Mouse (Mus musculus): Measurements from ENCODE around the gene Maats1.
A peak's percentile ranks its signal among the peaks of the same experiment; 100 is the strongest.

Maats1 gene

GRCm38 (mm10) chr16:38341396-38342324 lies at the start of gene Maats1:
Gene Maats1, minus strand, starts transcription at chr16:38342143.
- peak; percentile 79 for ATAC-seq (ENCODE audit: insufficient number of reproducible peaks, low FRiP score, low TSS enrichment)

- no peak for ATAC-seq (ENCODE audit: insufficient number of reproducible peaks, low FRiP score, low TSS enrichment)
Observed at GRCm38 (mm10) chr16:38390322-38390721, 48.4 kb upstream of the Maats1 start.

- ATAC-seq (ENCODE audit: insufficient number of reproducible peaks, low FRiP score, low TSS enrichment), result no peak
Observed at GRCm38 (mm10) chr16:38389284-38389893, 47.4 kb upstream of the Maats1 start.

GRCm38 (mm10) chr16:38388757-38389156 lies 46.8 kb upstream of the Maats1 start:
- ATAC-seq (ENCODE audit: insufficient number of reproducible peaks, low FRiP score, low TSS enrichment), result no peak

GRCm38 (mm10) chr16:38387389-38387788 lies 45.4 kb upstream of the Maats1 start:
- ATAC-seq (ENCODE audit: insufficient number of reproducible peaks, low FRiP score, low TSS enrichment), result no peak

- ATAC-seq (ENCODE audit: insufficient number of reproducible peaks, low FRiP score, low TSS enrichment), result no peak
Observed at GRCm38 (mm10) chr16:38385700-38386099, 43.8 kb upstream of the Maats1 start.

- no peak for ATAC-seq (ENCODE audit: insufficient number of reproducible peaks, low FRiP score, low TSS enrichment)
Observed at GRCm38 (mm10) chr16:38385184-38385634, 43.3 kb upstream of the Maats1 start.

- ATAC-seq (ENCODE audit: insufficient number of reproducible peaks, low FRiP score, low TSS enrichment), result no peak
Observed at GRCm38 (mm10) chr16:38383683-38384082, 41.7 kb upstream of the Maats1 start.

GRCm38 (mm10) chr16:38379926-38380325 lies 38.0 kb upstream of the Maats1 start:
- ATAC-seq (ENCODE audit: insufficient number of reproducible peaks, low FRiP score, low TSS enrichment), result no peak

- no peak for ATAC-seq (ENCODE audit: insufficient number of reproducible peaks, low FRiP score, low TSS enrichment)
Observed at GRCm38 (mm10) chr16:38379493-38379892, 37.5 kb upstream of the Maats1 start.

- no peak for ATAC-seq (ENCODE audit: insufficient number of reproducible peaks, low FRiP score, low TSS enrichment)
Observed at GRCm38 (mm10) chr16:38379088-38379487, 37.1 kb upstream of the Maats1 start.

GRCm38 (mm10) chr16:38378591-38378990 lies 36.6 kb upstream of the Maats1 start:
- no peak for ATAC-seq (ENCODE audit: insufficient number of reproducible peaks, low FRiP score, low TSS enrichment)

- no peak for ATAC-seq (ENCODE audit: insufficient number of reproducible peaks, low FRiP score, low TSS enrichment)
Observed at GRCm38 (mm10) chr16:38377546-38377945, 35.6 kb upstream of the Maats1 start.

GRCm38 (mm10) chr16:38376841-38377249 lies 34.9 kb upstream of the Maats1 start:
- peak; percentile 27 for ATAC-seq (ENCODE audit: insufficient number of reproducible peaks, low FRiP score, low TSS enrichment)

GRCm38 (mm10) chr16:38376163-38376840 lies 34.4 kb upstream of the Maats1 start:
- ATAC-seq (ENCODE audit: insufficient number of reproducible peaks, low FRiP score, low TSS enrichment), result peak; percentile 89

GRCm38 (mm10) chr16:38375182-38375581 lies 33.2 kb upstream of the Maats1 start:
- ATAC-seq (ENCODE audit: insufficient number of reproducible peaks, low FRiP score, low TSS enrichment), result no peak

GRCm38 (mm10) chr16:38374379-38375140 lies 32.6 kb upstream of the Maats1 start:
- ATAC-seq (ENCODE audit: insufficient number of reproducible peaks, low FRiP score, low TSS enrichment), result no peak

GRCm38 (mm10) chr16:38373941-38374340 lies 32.0 kb upstream of the Maats1 start:
- ATAC-seq (ENCODE audit: insufficient number of reproducible peaks, low FRiP score, low TSS enrichment), result no peak

GRCm38 (mm10) chr16:38373439-38373838 lies 31.5 kb upstream of the Maats1 start:
- ATAC-seq (ENCODE audit: insufficient number of reproducible peaks, low FRiP score, low TSS enrichment), result no peak

GRCm38 (mm10) chr16:38372876-38373275 lies 30.9 kb upstream of the Maats1 start:
- no peak for ATAC-seq (ENCODE audit: insufficient number of reproducible peaks, low FRiP score, low TSS enrichment)
